14 mouse cellular contexts compared by ENCODE assay signal in the genomic region with DNA sequence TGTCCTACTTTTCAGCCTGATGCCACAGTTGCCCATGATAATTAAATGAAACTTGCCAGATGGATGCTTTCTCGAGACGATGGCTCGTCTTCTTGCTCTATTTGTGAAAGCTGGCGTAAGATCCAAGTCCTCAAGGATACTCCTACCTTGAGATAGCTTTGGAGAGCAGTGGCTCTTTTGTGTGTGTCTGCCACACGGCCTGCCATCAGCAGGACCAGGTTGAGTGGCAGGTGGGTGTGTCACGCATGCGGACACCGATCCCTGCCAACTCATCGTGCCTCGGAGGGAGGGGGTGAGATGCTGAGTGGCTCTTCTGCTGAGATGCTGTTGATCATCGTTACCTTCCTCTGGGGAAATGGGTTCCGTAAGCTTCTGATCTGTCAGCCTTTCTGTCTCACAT.
DNase-seq lines count a peak whose midpoint lies in the region; ATAC-seq and TF ChIP-seq lines count a peak whose summit lies in the region.
"Had no signal": no experiment of that assay in that cellular context is flagged by ENCODE, and none has a peak within 500 bp of the region (broad histone marks: within the 10 kb centered on the region; RNA-seq: fewer than 3 reads in every experiment).

No protein-coding gene starts in this region.

- H3K4me3 ChIP-seq in cerebellum, adult 2 months (replicated peaks; ENCODE audit: insufficient read depth, low read depth, low read length), result no peak overlapping the region
- H3K4me3 ChIP-seq in hindbrain, embryonic 14.5 days (replicated peaks; ENCODE audit: low read length), result no peak overlapping the region
- H3K4me3 ChIP-seq in midbrain, postnatal 0 days (ENCODE audit: low read depth, low read length), result no peak overlapping the region
- H3K4me3 ChIP-seq: limb, embryonic 13.5 days; midbrain, embryonic 12.5 days had no signal

- no peaks in the 10 kb centered on the region for H3K27me3 ChIP-seq in cerebellum, adult 2 months (ENCODE audit: control insufficient read depth, insufficient read depth, low read length)
- no peaks in the 10 kb centered on the region for H3K27me3 ChIP-seq in hindbrain, embryonic 14.5 days (ENCODE audit: control insufficient read depth, insufficient read depth, low read length)
- H3K27me3 ChIP-seq in midbrain, postnatal 0 days (ENCODE audit: insufficient read depth, low read length), result no peaks in the 10 kb centered on the region
- H3K27me3 ChIP-seq: CH12.LX; limb, embryonic 13.5 days; midbrain, embryonic 12.5 days had no signal

- no peaks in the 10 kb centered on the region for H3K9me3 ChIP-seq in hindbrain, embryonic 14.5 days (ENCODE audit: control insufficient read depth, low read length)
- no peaks in the 10 kb centered on the region for H3K9me3 ChIP-seq in midbrain, postnatal 0 days (ENCODE audit: low read length)
- H3K9me3 ChIP-seq: limb, embryonic 13.5 days; midbrain, embryonic 12.5 days had no signal

- no peak for TF ChIP-seq CTCF in cerebellum, adult 2 months (IDR thresholded peaks at IDR 0.05; ENCODE audit: borderline replicate concordance, insufficient read depth, low read depth, low read length)
- TF ChIP-seq CTCF in midbrain, postnatal 0 days (IDR thresholded peaks at IDR 0.05), result no peak

- DNase-seq in left cerebral cortex, adult 18-20 months (ENCODE audit: low spot score in 2 of 2), result peak; percentile 17 to 19
- DNase-seq in left cerebral cortex, adult 11 months (ENCODE audit: low spot score), result no peak
- peak; percentile 21 to 57 for DNase-seq in cerebellum, adult 2 months
- DNase-seq in hindbrain, embryonic 14.5 days (ENCODE audit: low spot score), result peak; percentile 33
- peak; percentile 61 for DNase-seq in midbrain, postnatal 0 days (ENCODE audit: low spot score)
- DNase-seq in spleen, postnatal 4 days (ENCODE audit: low spot score in 2 of 2), result no peak
- no peak for DNase-seq in heart, postnatal 10 days
- no peak for DNase-seq in kidney, adult 8-10 months
- DNase-seq: adrenal gland, postnatal 36 days; heart, postnatal 4 days; lung, embryonic 14.5 days had no signal

- ATAC-seq in hindbrain, embryonic 14.5 days (ENCODE audit: low FRiP score), result no peak
- ATAC-seq in midbrain, postnatal 0 days (ENCODE audit: low FRiP score), result no peak

- no peak overlapping the region for H3K9ac ChIP-seq in hindbrain, embryonic 14.5 days
- H3K9ac ChIP-seq in midbrain, postnatal 0 days (replicated peaks; ENCODE audit: low read length, poor library complexity, severe bottlenecking), result no peak overlapping the region
- H3K9ac ChIP-seq: limb, embryonic 13.5 days; lung, embryonic 14.5 days; midbrain, embryonic 12.5 days had no signal

- H3K27ac ChIP-seq in cerebellum, adult 2 months (ENCODE audit: insufficient read depth, low read length), result no peak overlapping the region
- H3K27ac ChIP-seq in hindbrain, embryonic 14.5 days, result peak overlapping the region; percentile 29; the same call in 1 of the 2 replicates
- H3K27ac ChIP-seq in midbrain, postnatal 0 days (ENCODE audit: low read depth, low read length), result no peak overlapping the region
- H3K27ac ChIP-seq: limb, embryonic 13.5 days; midbrain, embryonic 12.5 days had no signal

- WGBS in cerebellum, adult 2 months, result 23% methylated on average over 12 of the region's 12 CpGs
- WGBS in hindbrain, embryonic 14.5 days, result 45% methylated on average over 12 of the region's 12 CpGs
- 52% methylated on average over 12 of the region's 12 CpGs for WGBS in midbrain, postnatal 0 days

- TF ChIP-seq POLR2A in cerebellum, adult 2 months (IDR thresholded peaks at IDR 0.05; ENCODE audit: borderline replicate concordance, insufficient read depth, low read length), result no peak

- no peak overlapping the region for H3K4me2 ChIP-seq in hindbrain, embryonic 14.5 days (replicated peaks)
- no peak overlapping the region for H3K4me2 ChIP-seq in midbrain, postnatal 0 days (ENCODE audit: low read depth, low read length, poor library complexity, severe bottlenecking)
- H3K4me2 ChIP-seq: limb, embryonic 13.5 days; lung, embryonic 14.5 days; midbrain, embryonic 12.5 days had no signal

- intact Hi-C loops in heart, postnatal 10 days (cut with DNase I), result no loop called here

- no peaks in the 10 kb centered on the region; the same call in 1 of the 2 replicates for H3K4me1 ChIP-seq in cerebellum, adult 2 months (ENCODE audit: control insufficient read depth, insufficient read depth, low read length)
- H3K4me1 ChIP-seq in hindbrain, embryonic 14.5 days (replicated peaks; ENCODE audit: control insufficient read depth, insufficient read depth, low read length), result no peaks in the 10 kb centered on the region; the same call in 1 of the 2 replicates
- H3K4me1 ChIP-seq in midbrain, postnatal 0 days (ENCODE audit: insufficient read depth, low read length), result peaks cover 7% of the 10 kb centered on the region; the same call in 1 of the 2 replicates
- H3K4me1 ChIP-seq: limb, embryonic 13.5 days; midbrain, embryonic 12.5 days had no signal

- no peaks in the 10 kb centered on the region for H3K36me3 ChIP-seq in hindbrain, embryonic 14.5 days (replicated peaks; ENCODE audit: control insufficient read depth, insufficient read depth)
- no peaks in the 10 kb centered on the region for H3K36me3 ChIP-seq in midbrain, postnatal 0 days (ENCODE audit: insufficient read depth, low read length)
- H3K36me3 ChIP-seq: limb, embryonic 13.5 days; midbrain, embryonic 12.5 days had no signal

Comparison
In these comparisons a context has a peak if more than half of its experiments do, and no peak if none do; other contexts are left out.
1. DNase-seq: peak in left cerebral cortex, adult 18-20 months (2 of 2), cerebellum, adult 2 months (2 of 2), hindbrain, embryonic 14.5 days (single experiment) and midbrain, postnatal 0 days (single experiment); none in left cerebral cortex, adult 11 months (single experiment), spleen, postnatal 4 days (0 of 2), heart, postnatal 10 days (0 of 2) and kidney, adult 8-10 months (0 of 2).